Mouse (Mus musculus) midbrain, embryonic 15.5 days (tissue): ENCODE data around the gene Grb10. TPM values are rescaled to one million over a fixed set of nuclear protein-coding genes. Genes with fewer than 3 reads are reported as not detected.

Experiments
- ATAC-seq: fragments of 200-750 bp; cut with Nextera tagmentation; replicated peaks from 2 replicates; pipeline ENCODE4 v1.8.0; 2017; ENCODE audit warnings: moderate TSS enrichment
- H3K27ac ChIP-seq: fragments of 300-500 bp; sonication (generic); 2 replicates; pipeline ENCODE4 v1.5.1; 2015; ENCODE audit warnings: mild to moderate bottlenecking, inconsistent platforms
- H3K27me3 ChIP-seq: fragments of 300-500 bp; sonication (generic); replicated peaks from 2 replicates; pipeline ENCODE4 v1.6.1; 2015; ENCODE audit warnings: inconsistent platforms
- H3K36me3 ChIP-seq: fragments of 300-500 bp; sonication (generic); replicated peaks from 2 replicates; pipeline ENCODE4 v1.6.1; 2015; ENCODE audit warnings: inconsistent platforms
- H3K4me1 ChIP-seq: fragments of 300-500 bp; sonication (generic); 2 replicates; pipeline ENCODE4 v1.6.1; 2015; ENCODE audit warnings: inconsistent platforms
- H3K4me2 ChIP-seq: fragments of 300-500 bp; sonication (generic); 2 replicates; pipeline ENCODE4 v1.6.1; 2015; ENCODE audit warnings: inconsistent platforms, mild to moderate bottlenecking, moderate library complexity
- H3K4me3 ChIP-seq: fragments of 300-500 bp; sonication (generic); 2 replicates; pipeline ENCODE4 v1.5.1; 2015; ENCODE audit warnings: mild to moderate bottlenecking, inconsistent platforms
- H3K9ac ChIP-seq: fragments of 300-500 bp; sonication (generic); 2 replicates; pipeline ENCODE4 v1.6.1; 2015; ENCODE audit warnings: mild to moderate bottlenecking, inconsistent platforms
- H3K9me3 ChIP-seq: fragments of 300-500 bp; sonication (generic); 2 replicates; pipeline ENCODE4 v1.6.1; 2016; ENCODE audit warnings: inconsistent platforms
- WGBS: fragments of 180-500 bp; shearing (Covaris S2); methylation state at CpG from one replicate; pipeline ENCODE4 v1.1.7; 2015; ENCODE audit warnings: mixed read lengths; 5-methylcytosine and 5-hydroxymethylcytosine counted together
- polyA plus RNA-seq: library from polyadenylated mRNA; unstranded; fragments of >200 nt; fragmentation: Nextera tagmentation; extraction: Ambion mirVana; gene quantifications from 2 replicates; pipeline ENCODE4 v1.2.1, GENCODE M21; 2015

The Grb10 gene
- polyA plus RNA-seq, 1 experiment from 2014 or later, result 92.5 TPM

- Histone ChIP-seq H3K9ac (no peak overlapping the region), H3K4me2 (no peak overlapping the region), H3K27me3 (no peaks in the 10 kb centered on the region), H3K4me3 (no peak overlapping the region), H3K4me1 (peaks cover 22% of the 10 kb centered on the region), H3K27ac (no peak overlapping the region), H3K36me3 (no peaks in the 10 kb centered on the region), H3K9me3 (no peaks in the 10 kb centered on the region)
- ATAC-seq, result no peak
- WGBS, result 51% methylated on average over 4 of the region's 4 CpGs
Measured at GRCm38 (mm10) chr11:11886403-11886998, 152.0 kb downstream of the Grb10 start.

DNA sequence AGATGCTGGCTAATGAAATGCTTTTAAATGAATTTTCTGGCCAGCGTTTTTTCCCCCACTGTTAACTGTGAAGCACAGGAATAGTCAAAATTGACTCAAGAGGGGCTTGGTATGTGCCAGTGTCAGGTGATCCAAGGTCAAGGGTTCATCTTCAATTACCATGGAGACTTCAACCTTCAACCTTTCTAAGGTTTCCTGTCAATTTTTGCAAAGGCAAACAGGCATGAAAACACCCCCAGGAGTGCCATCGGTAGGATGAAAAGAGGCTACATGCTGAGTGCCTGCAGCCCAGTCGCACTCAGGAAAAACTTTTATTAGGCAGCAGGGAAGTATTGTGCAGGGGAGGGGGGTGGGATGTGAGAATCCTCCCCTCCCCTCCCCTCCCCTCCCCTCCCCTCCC lies 152.6 kb downstream of the Grb10 start:
- no peaks in the 10 kb centered on the region for H3K9me3 ChIP-seq
- H3K4me2 ChIP-seq, result no peak overlapping the region
- H3K36me3 ChIP-seq, result no peaks in the 10 kb centered on the region
- no peaks in the 10 kb centered on the region for H3K27me3 ChIP-seq
- peaks cover 22% of the 10 kb centered on the region for H3K4me1 ChIP-seq
- ATAC-seq, result no peak
- 9% methylated on average over 3 of the region's 3 CpGs for WGBS
- H3K27ac ChIP-seq, result no peak overlapping the region
- H3K9ac ChIP-seq, result no peak overlapping the region
- no peak overlapping the region for H3K4me3 ChIP-seq

GRCm38 (mm10) chr11:11885246-11885643 lies 153.2 kb downstream of the Grb10 start:
- Histone ChIP-seq H3K4me2 (no peak overlapping the region), H3K4me1 (peaks cover 20% of the 10 kb centered on the region), H3K9me3 (no peaks in the 10 kb centered on the region), H3K4me3 (no peak overlapping the region), H3K9ac (no peak overlapping the region), H3K36me3 (no peaks in the 10 kb centered on the region), H3K27ac (peak overlapping the region; percentile 52), H3K27me3 (no peaks in the 10 kb centered on the region)
- WGBS, result 60% methylated on average over 4 of the region's 4 CpGs
- no peak for ATAC-seq

DNA sequence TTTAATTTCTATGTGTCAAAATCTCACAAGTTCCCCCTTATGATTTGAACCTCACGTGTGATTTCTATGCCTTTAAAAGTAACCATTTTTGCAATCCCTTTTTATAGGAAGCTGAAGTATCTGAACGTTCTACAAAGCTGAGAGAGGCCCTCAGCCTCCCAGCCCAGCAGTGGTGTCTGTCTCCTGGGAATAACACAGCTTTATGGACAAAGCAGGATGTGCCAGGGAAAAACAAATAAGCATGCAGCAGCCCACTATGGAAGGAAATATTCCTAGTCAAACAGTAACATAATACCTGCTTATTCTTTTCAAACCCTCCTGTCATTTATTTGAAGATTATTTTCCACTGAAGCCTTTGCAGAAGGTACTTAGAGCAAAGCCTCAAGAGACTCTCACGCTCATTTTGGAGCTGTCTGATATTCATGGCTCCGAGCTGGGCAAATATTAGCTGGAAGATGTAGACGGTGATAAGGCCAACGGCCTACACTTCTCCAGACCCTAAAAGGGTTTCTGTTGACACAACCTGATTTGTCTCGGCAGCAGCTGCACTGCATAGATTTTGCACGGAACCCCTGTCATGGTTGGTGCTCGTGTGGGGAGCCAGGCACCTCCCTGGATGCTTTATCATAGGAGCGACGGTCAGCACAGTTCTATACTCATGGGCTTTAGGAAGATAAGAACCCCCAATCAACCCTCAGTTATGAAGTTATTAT lies 153.8 kb downstream of the Grb10 start:
- H3K36me3 ChIP-seq, result no peaks in the 10 kb centered on the region
- H3K9ac ChIP-seq, result no peak overlapping the region
- H3K4me3 ChIP-seq, result no peak overlapping the region
- no peaks in the 10 kb centered on the region for H3K27me3 ChIP-seq
- peaks cover 17% of the 10 kb centered on the region for H3K4me1 ChIP-seq
- H3K4me2 ChIP-seq, result no peak overlapping the region
- H3K27ac ChIP-seq, result peak overlapping the region; percentile 52
- 33% methylated on average over 11 of the region's 11 CpGs for WGBS
- H3K9me3 ChIP-seq, result no peaks in the 10 kb centered on the region
- ATAC-seq, result peak; percentile 51

DNA sequence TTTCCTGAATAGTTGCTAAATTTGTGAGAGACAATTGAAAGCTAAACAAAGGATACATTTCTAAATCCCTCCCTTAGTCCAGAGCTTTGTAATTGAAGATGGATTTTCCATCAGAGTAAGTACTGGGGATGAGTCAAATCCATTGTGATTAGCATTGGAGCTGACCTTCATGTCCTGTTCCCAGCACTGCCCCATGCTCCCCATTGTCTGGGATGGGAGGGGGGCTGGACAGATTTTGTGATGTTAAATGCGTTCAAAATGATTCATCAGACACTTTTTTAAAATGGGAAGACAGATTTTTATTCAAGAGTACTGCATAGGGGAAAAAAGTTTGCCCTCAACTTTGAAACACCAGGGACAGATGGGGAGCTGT lies 156.7 kb downstream of the Grb10 start:
- H3K36me3 ChIP-seq, result no peaks in the 10 kb centered on the region
- no peak overlapping the region for H3K4me2 ChIP-seq
- H3K9me3 ChIP-seq, result no peaks in the 10 kb centered on the region
- H3K27ac ChIP-seq, result no peak overlapping the region
- 16% methylated on average over 1 of the region's 1 CpGs for WGBS
- H3K4me1 ChIP-seq, result peaks cover 22% of the 10 kb centered on the region
- no peaks in the 10 kb centered on the region for H3K27me3 ChIP-seq
- no peak overlapping the region for H3K4me3 ChIP-seq
- no peak overlapping the region for H3K9ac ChIP-seq
- ATAC-seq, result no peak

- H3K4me3 ChIP-seq, result no peak overlapping the region
- no peak overlapping the region for H3K4me2 ChIP-seq
- H3K27ac ChIP-seq, result no peak overlapping the region
- peaks cover 22% of the 10 kb centered on the region for H3K4me1 ChIP-seq
- ATAC-seq, result no peak
- no peak overlapping the region for H3K9ac ChIP-seq
- 26% methylated on average over 13 of the region's 13 CpGs for WGBS
- no peaks in the 10 kb centered on the region for H3K27me3 ChIP-seq
- no peaks in the 10 kb centered on the region for H3K36me3 ChIP-seq
- no peaks in the 10 kb centered on the region for H3K9me3 ChIP-seq
Measured at GRCm38 (mm10) chr11:11881026-11881782, 157.3 kb downstream of the Grb10 start.

Other genes starting within 250 kb of the Grb10 start
- 9.8 and 12.5 TPM in 2 replicates for gene Fignl1, start 229.7 kb downstream of the Grb10 start, polyA plus RNA-seq
- gene Ddc, start 140.5 kb downstream of the Grb10 start, polyA plus RNA-seq, result 20.4 and 21.1 TPM in 2 replicates